Mouse (Mus musculus): ENCODE results near the gene Fam107b. TPM values are rescaled to one million over a fixed set of nuclear protein-coding genes. Genes with fewer than 3 reads are reported as not detected.

Gene Fam107b
- polyA plus RNA-seq, 1 experiment from 2014 or later = 13.4 TPM

DNA sequence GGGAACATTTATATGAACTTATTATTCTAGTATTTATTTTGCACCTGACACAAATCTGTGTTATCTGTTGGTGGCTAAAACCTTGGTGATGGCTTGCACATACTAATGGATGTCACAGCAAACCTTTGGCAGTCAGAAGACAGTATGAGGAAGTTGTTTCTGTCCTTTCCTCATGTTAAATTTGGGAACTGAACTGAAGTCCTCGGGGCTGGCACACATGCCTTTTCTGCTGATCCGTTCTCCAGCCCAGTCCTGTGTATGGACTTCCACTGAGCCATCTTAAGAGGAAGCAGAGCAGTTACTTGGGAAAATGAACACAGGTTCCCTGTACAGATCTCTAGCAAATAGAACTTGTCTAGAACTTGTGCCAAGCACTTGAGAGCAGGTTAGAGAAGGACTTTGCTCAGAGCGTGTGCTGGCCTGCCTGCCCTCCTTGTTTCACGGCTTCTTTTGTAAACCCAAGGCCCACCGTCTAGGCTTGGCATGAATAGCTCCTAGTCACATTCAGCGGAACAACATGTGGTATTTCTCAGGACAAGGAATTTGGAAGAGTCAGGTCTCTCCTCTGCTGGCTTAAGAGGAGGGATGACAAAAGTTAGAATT, 190.0 kb downstream of the Fam107b start:
- no peak for ATAC-seq (ENCODE audit: low read depth)
- Histone ChIP-seq H3K27me3 (no peaks in the 10 kb centered on the region), H3K4me1 (replicated peaks) (peaks cover 8% of the 10 kb centered on the region; the same call in 1 of the 2 replicates), H3K27ac (no peak overlapping the region), H3K36me3 (no peaks in the 10 kb centered on the region), H3K9ac (no peak overlapping the region), H3K4me2 (no peak overlapping the region), H3K9me3 (replicated peaks) (no peaks in the 10 kb centered on the region), H3K4me3 (replicated peaks) (no peak overlapping the region)
- DNase-seq = no peak
- WGBS (ENCODE audit: insufficient replicate concordance) = 61% methylated on average over 6 of the region's 6 CpGs

DNA sequence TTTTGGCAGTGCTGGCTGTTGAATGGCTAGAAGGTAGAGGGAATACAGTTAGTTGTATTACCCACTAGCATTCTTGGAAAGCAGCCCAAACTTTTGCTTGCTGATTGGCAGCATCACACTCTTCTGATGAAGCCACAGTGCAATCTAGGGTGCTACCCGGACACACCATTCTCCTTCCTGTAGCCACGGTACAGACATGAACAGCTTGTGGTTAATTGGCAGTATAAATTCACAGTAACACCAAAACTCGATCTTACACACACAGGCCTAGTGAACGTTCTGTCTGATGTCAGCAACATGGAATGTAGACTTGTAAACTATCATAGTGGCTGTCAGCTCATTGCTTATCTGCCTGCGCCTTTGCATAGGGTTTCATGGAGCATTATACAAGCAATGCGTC, 193.8 kb downstream of the Fam107b start:
- Histone ChIP-seq H3K4me1 (replicated peaks) (peaks cover 8% of the 10 kb centered on the region; the same call in 1 of the 2 replicates), H3K9ac (no peak overlapping the region), H3K4me3 (replicated peaks) (no peak overlapping the region), H3K36me3 (no peaks in the 10 kb centered on the region), H3K9me3 (replicated peaks) (no peaks in the 10 kb centered on the region), H3K27me3 (no peaks in the 10 kb centered on the region), H3K4me2 (no peak overlapping the region), H3K27ac (no peak overlapping the region)
- ATAC-seq (ENCODE audit: low read depth) (no peak), DNase-seq (no peak)
- WGBS (ENCODE audit: insufficient replicate concordance) = 49% methylated on average over 6 of the region's 6 CpGs

GRCm38 (mm10) chr2:3765957-3766783, 195.9 kb downstream of the Fam107b start:
- DNase-seq = no peak
- peaks cover 10% of the 10 kb centered on the region; the same call in 1 of the 2 replicates for H3K4me1 ChIP-seq (replicated peaks)
- no peaks in the 10 kb centered on the region for H3K9me3 ChIP-seq (replicated peaks)
- H3K27me3 ChIP-seq = no peaks in the 10 kb centered on the region
- H3K4me3 ChIP-seq (replicated peaks) = no peak overlapping the region
- H3K9ac ChIP-seq = no peak overlapping the region
- H3K36me3 ChIP-seq = no peaks in the 10 kb centered on the region
- 61% methylated on average over 11 of the region's 11 CpGs for WGBS (ENCODE audit: insufficient replicate concordance)
- ATAC-seq (ENCODE audit: low read depth) = no peak
- no peak overlapping the region for H3K4me2 ChIP-seq
- no peak overlapping the region for H3K27ac ChIP-seq

GRCm38 (mm10) chr2:3769260-3769659, 199.0 kb downstream of the Fam107b start:
- H3K4me1 ChIP-seq (replicated peaks) = 0 out of 2 replicates have a peak, but pooled peaks cover 9% of the 10 kb centered on the region
- H3K27me3 ChIP-seq = no peaks in the 10 kb centered on the region
- 25% methylated on average over 6 of the region's 6 CpGs for WGBS (ENCODE audit: insufficient replicate concordance)
- no peak overlapping the region for H3K4me2 ChIP-seq
- DNase-seq (peak; percentile 40), ATAC-seq (ENCODE audit: low read depth) (0 out of 2 replicates have a peak, but pooled peaks have one; percentile 38)
- H3K9ac ChIP-seq = no peak overlapping the region
- H3K4me3 ChIP-seq (replicated peaks) = no peak overlapping the region
- H3K9me3 ChIP-seq (replicated peaks) = no peaks in the 10 kb centered on the region
- 0 out of 2 replicates have a peak, but pooled peaks cover 4% of the 10 kb centered on the region for H3K36me3 ChIP-seq
- H3K27ac ChIP-seq = no peak overlapping the region

- peak; percentile 42 for ATAC-seq (ENCODE audit: low read depth)
- Histone ChIP-seq H3K4me3 (replicated peaks) (no peak overlapping the region), H3K27ac (no peak overlapping the region), H3K4me2 (no peak overlapping the region), H3K9me3 (replicated peaks) (no peaks in the 10 kb centered on the region), H3K36me3 (0 out of 2 replicates have a peak, but pooled peaks cover 4% of the 10 kb centered on the region), H3K4me1 (replicated peaks) (peaks cover 10% of the 10 kb centered on the region), H3K9ac (no peak overlapping the region), H3K27me3 (no peaks in the 10 kb centered on the region)
- WGBS (ENCODE audit: insufficient replicate concordance) = 65% methylated on average over 9 of the region's 9 CpGs
- no peak for DNase-seq
These were observed 199.6 kb downstream of the Fam107b start for GRCm38 (mm10) chr2:3769786-3770318.

DNA sequence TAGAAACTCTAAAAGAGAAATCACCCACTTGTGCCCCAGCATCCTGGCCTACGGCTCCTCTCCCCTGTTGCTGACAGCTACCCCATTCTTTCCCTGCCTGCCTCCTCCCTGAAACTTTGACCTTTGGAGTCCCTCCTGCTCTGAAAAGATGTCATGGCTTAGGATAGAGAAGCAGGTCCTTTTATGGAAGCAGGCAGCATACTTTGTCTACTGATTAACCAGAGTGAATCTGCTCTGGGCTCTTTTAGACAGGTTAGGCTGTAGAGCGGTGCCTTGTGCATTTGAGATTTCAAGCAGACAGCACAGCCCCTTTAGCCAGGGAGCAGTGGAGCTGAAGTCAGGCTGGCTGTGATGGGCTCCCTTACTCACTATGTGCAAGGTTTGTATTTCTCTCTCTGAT, 200.1 kb downstream of the Fam107b start:
- H3K27ac ChIP-seq = 0 out of 2 replicates have a peak overlapping the region, but pooled peaks have one; percentile 21
- no peaks in the 10 kb centered on the region for H3K27me3 ChIP-seq
- H3K4me3 ChIP-seq (replicated peaks) = no peak overlapping the region
- H3K4me1 ChIP-seq (replicated peaks) = peaks cover 14% of the 10 kb centered on the region
- 62% methylated on average over 2 of the region's 2 CpGs for WGBS (ENCODE audit: insufficient replicate concordance)
- no peak overlapping the region for H3K4me2 ChIP-seq
- peak; percentile 69 for ATAC-seq (ENCODE audit: low read depth)
- H3K36me3 ChIP-seq = 0 out of 2 replicates have a peak, but pooled peaks cover 4% of the 10 kb centered on the region
- no peaks in the 10 kb centered on the region for H3K9me3 ChIP-seq (replicated peaks)
- no peak overlapping the region for H3K9ac ChIP-seq
- DNase-seq = no peak

DNA sequence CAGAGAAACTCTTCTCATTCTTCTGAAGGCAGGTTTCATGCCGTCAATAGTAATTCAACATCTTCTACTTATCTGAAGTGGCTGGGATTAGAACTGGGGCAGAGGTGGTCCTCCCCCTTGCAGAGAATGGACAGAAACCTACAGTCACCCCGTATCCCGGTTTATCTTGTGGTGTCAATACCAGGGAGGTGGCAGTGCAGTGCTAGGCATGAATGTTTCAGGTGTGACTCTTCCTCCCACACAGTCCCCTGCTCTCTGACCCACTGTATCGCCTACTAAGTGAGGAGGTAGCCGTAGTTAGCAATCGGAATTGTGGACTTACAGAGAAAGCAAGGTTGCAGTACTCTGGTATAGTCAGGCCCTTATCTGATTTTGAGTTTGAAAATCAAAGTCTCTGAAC, 201.2 kb downstream of the Fam107b start:
- H3K9me3 ChIP-seq (replicated peaks) = no peaks in the 10 kb centered on the region
- H3K27me3 ChIP-seq = no peaks in the 10 kb centered on the region
- H3K36me3 ChIP-seq = 0 out of 2 replicates have a peak, but pooled peaks cover 4% of the 10 kb centered on the region
- WGBS (ENCODE audit: insufficient replicate concordance) = 63% methylated on average over 6 of the region's 6 CpGs
- no peak for ATAC-seq (ENCODE audit: low read depth)
- H3K27ac ChIP-seq = no peak overlapping the region
- H3K4me2 ChIP-seq = peak overlapping the region; percentile 8; the same call in 1 of the 2 replicates
- H3K4me3 ChIP-seq (replicated peaks) = no peak overlapping the region
- no peak for DNase-seq
- H3K4me1 ChIP-seq (replicated peaks) = peaks cover 18% of the 10 kb centered on the region
- H3K9ac ChIP-seq = no peak overlapping the region

- no peaks in the 10 kb centered on the region for H3K27me3 ChIP-seq
- no peak overlapping the region for H3K27ac ChIP-seq
- no peak overlapping the region for H3K4me3 ChIP-seq (replicated peaks)
- DNase-seq (no peak), ATAC-seq (ENCODE audit: low read depth) (no peak)
- no peak overlapping the region for H3K4me2 ChIP-seq
- H3K36me3 ChIP-seq = 0 out of 2 replicates have a peak, but pooled peaks cover 4% of the 10 kb centered on the region
- H3K9me3 ChIP-seq (replicated peaks) = no peaks in the 10 kb centered on the region
- 67% methylated on average over 4 of the region's 4 CpGs for WGBS (ENCODE audit: insufficient replicate concordance)
- peaks cover 23% of the 10 kb centered on the region for H3K4me1 ChIP-seq (replicated peaks)
- H3K9ac ChIP-seq = no peak overlapping the region
These were observed 202.8 kb downstream of the Fam107b start for GRCm38 (mm10) chr2:3773089-3773488.

DNA sequence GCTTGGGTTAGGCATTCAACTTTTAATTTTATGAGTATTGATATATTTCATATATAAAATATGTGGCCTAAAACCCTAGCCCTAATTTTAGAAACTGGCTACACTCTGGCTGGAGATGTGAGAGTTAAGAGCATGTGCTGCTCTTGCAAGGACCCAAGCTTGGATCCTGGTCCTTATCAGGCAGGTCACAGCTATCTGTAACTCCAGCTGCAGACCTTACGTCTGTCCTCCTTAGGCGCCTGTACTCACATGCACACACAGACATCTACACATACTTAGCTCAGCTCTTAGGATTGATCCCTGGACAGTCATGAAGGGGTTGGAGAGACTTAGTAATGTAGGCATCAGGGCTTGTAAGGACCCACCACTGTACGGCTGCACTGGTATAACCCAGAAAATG, 205.3 kb downstream of the Fam107b start:
- Histone ChIP-seq H3K9me3 (replicated peaks) (no peaks in the 10 kb centered on the region), H3K4me2 (no peak overlapping the region), H3K36me3 (peaks cover 8% of the 10 kb centered on the region; the same call in 1 of the 2 replicates), H3K4me3 (replicated peaks) (no peak overlapping the region), H3K27me3 (no peaks in the 10 kb centered on the region), H3K9ac (no peak overlapping the region), H3K27ac (no peak overlapping the region), H3K4me1 (replicated peaks) (peaks cover 23% of the 10 kb centered on the region)
- WGBS (ENCODE audit: insufficient replicate concordance) = 34% methylated on average over 3 of the region's 3 CpGs
- peak; percentile 22 for DNase-seq
- peak; percentile 96 for ATAC-seq (ENCODE audit: low read depth)

GRCm38 (mm10) chr2:3776045-3776444, 205.8 kb downstream of the Fam107b start:
- H3K4me1 ChIP-seq (replicated peaks) = peaks cover 23% of the 10 kb centered on the region
- H3K27me3 ChIP-seq = no peaks in the 10 kb centered on the region
- DNase-seq = no peak
- ATAC-seq (ENCODE audit: low read depth) = peak; percentile 57; the same call in 1 of the 2 replicates
- H3K4me3 ChIP-seq (replicated peaks) = no peak overlapping the region
- H3K4me2 ChIP-seq = no peak overlapping the region
- H3K9ac ChIP-seq = no peak overlapping the region
- peaks cover 8% of the 10 kb centered on the region; the same call in 1 of the 2 replicates for H3K36me3 ChIP-seq
- H3K9me3 ChIP-seq (replicated peaks) = no peaks in the 10 kb centered on the region
- H3K27ac ChIP-seq = no peak overlapping the region

DNA sequence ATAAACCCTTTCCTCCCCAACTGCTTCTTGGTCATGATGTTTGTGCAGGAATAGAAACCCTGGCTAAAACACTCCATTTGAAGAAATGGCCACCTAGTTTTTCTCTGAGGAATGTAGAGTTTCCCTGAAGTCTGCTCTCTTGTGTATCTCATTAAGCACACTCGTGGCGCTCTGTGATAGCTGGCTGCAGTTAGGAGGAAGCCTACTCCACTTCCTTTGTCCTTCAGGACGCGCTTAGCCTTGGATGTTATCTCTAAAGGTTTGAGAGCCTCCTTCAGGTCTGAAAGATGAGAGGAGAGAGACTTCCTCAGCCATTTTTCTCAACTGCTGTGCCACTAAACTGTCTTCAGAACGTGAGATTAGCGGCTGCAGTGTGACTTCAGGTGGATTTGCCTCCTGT, 207.4 kb downstream of the Fam107b start:
- H3K36me3 ChIP-seq = peaks cover 12% of the 10 kb centered on the region; the same call in 1 of the 2 replicates
- 22% methylated on average over 6 of the region's 6 CpGs for WGBS (ENCODE audit: insufficient replicate concordance)
- H3K9ac ChIP-seq = no peak overlapping the region
- peaks cover 15% of the 10 kb centered on the region for H3K4me1 ChIP-seq (replicated peaks)
- DNase-seq (no peak), ATAC-seq (ENCODE audit: low read depth) (no peak)
- no peak overlapping the region for H3K27ac ChIP-seq
- no peak overlapping the region for H3K4me2 ChIP-seq
- no peaks in the 10 kb centered on the region for H3K27me3 ChIP-seq
- no peaks in the 10 kb centered on the region for H3K9me3 ChIP-seq (replicated peaks)
- H3K4me3 ChIP-seq (replicated peaks) = no peak overlapping the region

Data from liver, embryonic 13.5 days (tissue).